Comparison of ENCODE assay signal across 9 mouse cellular contexts in genomic region chr14:7801831-7802230, GRCm38 (mm10). TPM values are rescaled to one million over a fixed set of nuclear protein-coding genes. Genes with fewer than 3 reads are reported as not detected.
DNase-seq lines count a peak whose midpoint lies in the region; ATAC-seq and TF ChIP-seq lines count a peak whose summit lies in the region.
"Had no signal": no experiment of that assay in that cellular context is flagged by ENCODE, and none has a peak within 500 bp of the region (broad histone marks: within the 10 kb centered on the region; RNA-seq: fewer than 3 reads in every experiment).

No protein-coding gene starts in this region.

- peak; percentile 61 for TF ChIP-seq CTCF in heart, postnatal 0 days (IDR thresholded peaks at IDR 0.05; ENCODE audit: low read depth)
- TF ChIP-seq CTCF in thymus, adult 2 months (IDR thresholded peaks at IDR 0.05; ENCODE audit: borderline replicate concordance, control insufficient read depth, extremely low read depth, insufficient read depth, low read length, poor library complexity): peak; percentile 48; the same call in 1 of the 2 replicates

- no peaks in the 10 kb centered on the region for H3K9me3 ChIP-seq in heart, postnatal 0 days (replicated peaks; ENCODE audit: control insufficient read depth, low read length)
- H3K9me3 ChIP-seq: neural tube, embryonic 12.5 days had no signal

- TF ChIP-seq EP300 in heart, postnatal 0 days (IDR thresholded peaks at IDR 0.05; ENCODE audit: low read depth): no peak

- WGBS in heart, postnatal 0 days: 7% methylated on average over 4 of the region's 4 CpGs
- WGBS in thymus, adult 2 months: 13% methylated on average over 4 of the region's 4 CpGs

- no peak overlapping the region for H3K9ac ChIP-seq in heart, postnatal 0 days (replicated peaks; ENCODE audit: low read depth, low read length)
- H3K9ac ChIP-seq: neural tube, embryonic 12.5 days had no signal

- H3K4me2 ChIP-seq in heart, postnatal 0 days (ENCODE audit: low read depth, low read length): no peak overlapping the region
- H3K4me2 ChIP-seq: neural tube, embryonic 12.5 days had no signal

- H3K36me3 ChIP-seq in heart, postnatal 0 days (replicated peaks; ENCODE audit: control insufficient read depth, insufficient read depth, low read length): no peaks in the 10 kb centered on the region
- no peaks in the 10 kb centered on the region for H3K36me3 ChIP-seq in thymus, adult 2 months (ENCODE audit: control insufficient read depth, insufficient read depth, low read length)
- H3K36me3 ChIP-seq: neural tube, embryonic 12.5 days had no signal

- intact Hi-C loops in left cerebral cortex, postnatal 36 days (cut with DNase I): no loop called here
- intact Hi-C loops in gastrocnemius, postnatal 36 days (cut with DNase I): no loop called here

- H3K27me3 ChIP-seq in heart, postnatal 0 days (ENCODE audit: control insufficient read depth, insufficient read depth, low read length): no peaks in the 10 kb centered on the region
- no peaks in the 10 kb centered on the region for H3K27me3 ChIP-seq in thymus, adult 2 months (ENCODE audit: control insufficient read depth, insufficient read depth, low read length)
- H3K27me3 ChIP-seq: neural tube, embryonic 12.5 days had no signal

- H3K27ac ChIP-seq in heart, postnatal 0 days (ENCODE audit: low read depth): no peak overlapping the region
- no peak overlapping the region for H3K27ac ChIP-seq in thymus, adult 2 months (ENCODE audit: control insufficient read depth, insufficient read depth, low read length)
- H3K27ac ChIP-seq: neural tube, embryonic 12.5 days had no signal

- no peak overlapping the region for H3K4me3 ChIP-seq in heart, postnatal 0 days (ENCODE audit: low read depth, low read length)
- no peak overlapping the region for H3K4me3 ChIP-seq in thymus, adult 2 months (ENCODE audit: control insufficient read depth, insufficient read depth, low read length)
- H3K4me3 ChIP-seq: neural tube, embryonic 12.5 days had no signal

- ATAC-seq in heart, postnatal 0 days (ENCODE audit: insufficient read depth, low read depth): no peak

- H3K4me1 ChIP-seq in heart, postnatal 0 days (ENCODE audit: control insufficient read depth, insufficient read depth): no peaks in the 10 kb centered on the region
- H3K4me1 ChIP-seq in thymus, adult 2 months (replicated peaks; ENCODE audit: control insufficient read depth, insufficient read depth, low read length): no peaks in the 10 kb centered on the region
- H3K4me1 ChIP-seq: neural tube, embryonic 12.5 days had no signal

- TF ChIP-seq POLR2A in thymus, adult 2 months (IDR thresholded peaks at IDR 0.05; ENCODE audit: control insufficient read depth, extremely low read depth, insufficient read depth, low read length, poor library complexity): no peak

- DNase-seq in heart, postnatal 0 days (ENCODE audit: low spot score): peak; percentile 59
- no peak for DNase-seq in heart, adult 9 months (ENCODE audit: low spot score in 2 of 2)
- peak; percentile 40 for DNase-seq in thymus, adult 2 months
- DNase-seq in thymus, adult 18-20 months: no peak
- DNase-seq in cerebellum, adult 9-11 months: peak; percentile 55
- peak; percentile 31 to 45 for DNase-seq in left cerebral cortex, postnatal 36 days (ENCODE audit: low spot score in 2 of 2)
- DNase-seq in right cerebral cortex, postnatal 25 days: peak; percentile 33
- DNase-seq in gastrocnemius, postnatal 36 days: no peak

RNA-seq across cellular contexts. Expression of gene Gm26661, which starts 10.4 kb away (rescaled TPM):
- total RNA-seq in heart, postnatal 0 days (2014; rRNA removed; ENCODE audit: low replicate concordance): not detected in 2 replicates
- not detected in 2 replicates for polyA plus RNA-seq in heart, postnatal 0 days (2015; fragmentation: Nextera tagmentation; extraction: Ambion mirVana)
- polyA plus RNA-seq in thymus, adult 2 months (2012; rRNA removed): not detected in 2 replicates
- total RNA-seq in left cerebral cortex, postnatal 36 days (2021): not detected
- total RNA-seq in gastrocnemius, postnatal 36 days (2021): not detected
- polyA plus RNA-seq: neural tube, embryonic 12.5 days had no signal

RNA-seq across cellular contexts. Expression of gene Flnb, which starts 15.9 kb away (rescaled TPM):
- 40.7 and 42.9 TPM in 2 replicates for total RNA-seq in heart, postnatal 0 days (2014; rRNA removed; ENCODE audit: low replicate concordance)
- 3.8 and 4.0 TPM in 2 replicates for polyA plus RNA-seq in heart, postnatal 0 days (2015; fragmentation: Nextera tagmentation; extraction: Ambion mirVana)
- 26.4 and 26.5 TPM in 2 replicates for polyA plus RNA-seq in thymus, adult 2 months (2012; rRNA removed)
- total RNA-seq in left cerebral cortex, postnatal 36 days (2021): 10 to 100 TPM; 20.7 to 44.9 TPM
- 1 to 10 TPM; 6.7 to 7.2 TPM for total RNA-seq in gastrocnemius, postnatal 36 days (2021)

Comparison
In these comparisons a context has a peak if more than half of its experiments do, and no peak if none do; other contexts are left out.
1. DNase-seq: peak in heart, postnatal 0 days (single experiment), thymus, adult 2 months (single experiment), cerebellum, adult 9-11 months (single experiment), left cerebral cortex, postnatal 36 days (2 of 2) and right cerebral cortex, postnatal 25 days (single experiment); none in heart, adult 9 months (0 of 2), thymus, adult 18-20 months (0 of 2) and gastrocnemius, postnatal 36 days (0 of 2).